Mouse (Mus musculus) liver, adult 2 months (tissue): ENCODE results near the gene Nphp4.

Experiments used
- CTCF ChIP-seq: fragments of 200-500 bp; IDR thresholded peaks from 2 replicates; pipeline ENCODE4 v1.5.1; 2011; ENCODE audit warnings: low read depth, low read length, control low read depth
- POLR2A ChIP-seq: fragments of 200-500 bp; IDR thresholded peaks from 2 replicates; pipeline ENCODE4 v1.6.1; 2011; ENCODE audit warnings: low read length, control low read depth; ENCODE audit not compliant: insufficient read depth; ENCODE audit errors: extremely low read depth

DNA sequence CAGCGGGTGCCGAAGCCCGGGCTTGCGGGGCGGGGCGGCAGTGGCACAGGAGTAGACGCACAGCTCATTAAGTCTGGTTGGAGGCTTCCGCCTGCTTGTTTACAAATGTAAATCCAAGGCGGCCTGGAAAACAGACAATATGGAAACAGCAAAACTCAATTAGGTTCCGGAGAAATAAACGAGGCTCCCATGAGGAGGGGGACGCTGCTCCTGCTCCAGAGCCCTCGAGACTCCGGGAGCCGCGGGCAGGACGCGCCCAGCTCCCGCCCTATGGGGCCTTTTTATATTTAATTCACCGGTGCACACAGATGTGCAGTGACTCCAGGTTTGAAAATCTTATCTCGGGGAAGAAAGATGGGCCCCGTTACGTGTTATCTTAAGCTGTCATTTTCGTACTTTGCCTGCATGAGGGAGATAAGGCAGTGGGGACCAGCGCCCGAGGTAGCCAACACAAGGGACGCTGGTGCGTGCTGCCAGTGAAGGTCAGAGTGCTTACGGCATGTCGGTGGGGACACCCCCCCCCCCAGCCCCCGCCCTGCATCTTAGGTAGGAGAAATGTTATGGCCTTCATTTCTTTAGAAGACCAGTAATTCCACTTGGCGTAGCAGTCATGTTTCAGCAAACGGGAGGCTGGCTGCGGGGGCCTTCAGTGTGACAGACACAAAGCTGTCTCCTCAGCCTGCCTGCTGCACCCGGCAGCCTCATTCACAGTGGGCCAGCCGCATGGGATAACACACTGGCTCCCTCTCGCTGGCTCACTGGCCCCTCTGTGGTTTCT lies 71.6 kb downstream of the Nphp4 start:
- TF ChIP-seq CTCF (no peak), POLR2A (no peak)
